Mouse (Mus musculus) right cerebral cortex, postnatal 10 days (tissue): Measurements from ENCODE around the gene Podnl1.
A peak's percentile ranks its signal among the peaks of the same experiment; 100 is the strongest.

ENCODE experiments used
- DNase-seq, 2 experiments: peaks; one replicate each; pipeline ENCODE4 v3.0.0; 2021; ENCODE audit warnings: low spot score in 2 of 2

The Podnl1 gene

GRCm38 (mm10) chr8:84125656-84126055, at the start of gene Podnl1:
Podnl1 (plus strand) TSS chr8:84125989.
- no peak for DNase-seq

- peak in 1 of 2 experiments; percentile 24 for DNase-seq
Observed at GRCm38 (mm10) chr8:84076412-84076811, 49.4 kb upstream of the Podnl1 start.

GRCm38 (mm10) chr8:84076849-84077248, 48.9 kb upstream of the Podnl1 start:
- DNase-seq: no peak

GRCm38 (mm10) chr8:84079206-84079605, 46.6 kb upstream of the Podnl1 start:
- DNase-seq: no peak

- no peak for DNase-seq
Observed at GRCm38 (mm10) chr8:84083829-84084241, 42.0 kb upstream of the Podnl1 start.

GRCm38 (mm10) chr8:84084341-84085115, 41.3 kb upstream of the Podnl1 start:
- no peak for DNase-seq

GRCm38 (mm10) chr8:84087156-84087555, 38.6 kb upstream of the Podnl1 start:
- no peak for DNase-seq

- no peak for DNase-seq
Observed at GRCm38 (mm10) chr8:84087821-84088220, 38.0 kb upstream of the Podnl1 start.

GRCm38 (mm10) chr8:84089277-84089676, 36.5 kb upstream of the Podnl1 start:
- DNase-seq: no peak

GRCm38 (mm10) chr8:84090585-84090984, 35.2 kb upstream of the Podnl1 start:
- no peak for DNase-seq

GRCm38 (mm10) chr8:84096061-84096460, 29.7 kb upstream of the Podnl1 start:
- DNase-seq: peak in 1 of 2 experiments; percentile 26

- no peak for DNase-seq
Observed at GRCm38 (mm10) chr8:84098376-84098775, 27.4 kb upstream of the Podnl1 start.

- peak in 1 of 2 experiments; percentile 36 for DNase-seq
Observed at GRCm38 (mm10) chr8:84101476-84102270, 24.1 kb upstream of the Podnl1 start.

GRCm38 (mm10) chr8:84103601-84104000, 22.2 kb upstream of the Podnl1 start:
- DNase-seq: peak; percentile 47 to 48

GRCm38 (mm10) chr8:84104221-84104620, 21.6 kb upstream of the Podnl1 start:
- DNase-seq: peak; percentile 78 to 79

- peak; percentile 99 for DNase-seq
Observed at GRCm38 (mm10) chr8:84104697-84105609, 20.8 kb upstream of the Podnl1 start, which contains the start of gene Dcaf15. Dcaf15 (minus strand) TSS chr8:84104768.

- DNase-seq: peak in 1 of 2 experiments; percentile 32
Observed at GRCm38 (mm10) chr8:84105676-84106075, 20.1 kb upstream of the Podnl1 start.

- DNase-seq: no peak
Observed at GRCm38 (mm10) chr8:84106216-84107040, 19.4 kb upstream of the Podnl1 start.

GRCm38 (mm10) chr8:84115646-84116045, 10.1 kb upstream of the Podnl1 start:
- DNase-seq: no peak

GRCm38 (mm10) chr8:84122151-84122550, 3.6 kb upstream of the Podnl1 start:
- no peak for DNase-seq

GRCm38 (mm10) chr8:84126742-84127141, 953 bp downstream of the Podnl1 start:
- DNase-seq: no peak
